Mouse (Mus musculus) brain, adult 2 months (tissue): Measurements from ENCODE around the gene Gm12166.
A peak's percentile ranks its signal among the peaks of the same experiment; 100 is the strongest.

ENCODE experiments used
- DNase-seq: peaks from one replicate; pipeline ENCODE4 v3.0.0; 2011; ENCODE audit warnings: low read depth, low spot score

The Gm12166 gene

DNA sequence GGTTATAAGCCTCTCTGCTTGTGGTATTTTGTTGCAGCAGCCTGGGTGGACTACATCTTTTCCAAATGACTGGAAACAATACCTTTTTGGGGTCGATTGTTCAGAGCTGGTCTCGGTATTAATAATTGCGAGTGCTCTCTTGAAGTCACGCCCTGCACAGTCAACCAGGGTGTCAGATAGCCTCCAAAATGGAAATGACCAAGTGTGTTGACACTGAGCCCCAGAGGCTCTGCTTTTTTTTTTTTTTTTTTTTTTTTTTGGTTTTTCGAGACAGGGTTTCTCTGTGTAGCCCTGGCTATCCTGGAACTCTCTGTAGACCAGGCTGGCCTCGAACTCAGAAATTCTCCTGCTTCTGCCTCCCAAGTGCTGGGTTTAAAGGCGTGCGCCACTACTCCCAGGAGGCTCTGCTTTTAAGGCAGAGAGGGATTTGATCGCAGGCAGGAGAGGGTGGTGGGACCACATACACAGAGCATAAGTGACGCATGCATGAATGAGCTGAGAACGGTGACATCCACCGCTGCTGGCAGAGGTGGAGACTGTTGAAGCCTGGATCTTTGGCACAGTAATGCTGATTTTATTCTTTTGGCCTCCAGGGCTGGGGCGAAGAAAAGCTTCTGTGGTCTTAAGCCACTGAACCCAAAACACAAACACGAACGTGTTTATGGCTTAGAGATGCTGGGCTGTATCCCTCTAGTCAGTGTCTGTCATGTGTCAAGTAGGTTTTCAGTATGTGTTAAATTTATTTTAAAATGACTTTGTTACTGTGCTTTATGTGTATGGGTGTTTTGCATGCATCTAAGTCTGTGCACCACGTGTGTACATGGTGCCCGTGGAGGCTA, 21.9 kb upstream of the Gm12166 start:
- DNase-seq = no peak

DNA sequence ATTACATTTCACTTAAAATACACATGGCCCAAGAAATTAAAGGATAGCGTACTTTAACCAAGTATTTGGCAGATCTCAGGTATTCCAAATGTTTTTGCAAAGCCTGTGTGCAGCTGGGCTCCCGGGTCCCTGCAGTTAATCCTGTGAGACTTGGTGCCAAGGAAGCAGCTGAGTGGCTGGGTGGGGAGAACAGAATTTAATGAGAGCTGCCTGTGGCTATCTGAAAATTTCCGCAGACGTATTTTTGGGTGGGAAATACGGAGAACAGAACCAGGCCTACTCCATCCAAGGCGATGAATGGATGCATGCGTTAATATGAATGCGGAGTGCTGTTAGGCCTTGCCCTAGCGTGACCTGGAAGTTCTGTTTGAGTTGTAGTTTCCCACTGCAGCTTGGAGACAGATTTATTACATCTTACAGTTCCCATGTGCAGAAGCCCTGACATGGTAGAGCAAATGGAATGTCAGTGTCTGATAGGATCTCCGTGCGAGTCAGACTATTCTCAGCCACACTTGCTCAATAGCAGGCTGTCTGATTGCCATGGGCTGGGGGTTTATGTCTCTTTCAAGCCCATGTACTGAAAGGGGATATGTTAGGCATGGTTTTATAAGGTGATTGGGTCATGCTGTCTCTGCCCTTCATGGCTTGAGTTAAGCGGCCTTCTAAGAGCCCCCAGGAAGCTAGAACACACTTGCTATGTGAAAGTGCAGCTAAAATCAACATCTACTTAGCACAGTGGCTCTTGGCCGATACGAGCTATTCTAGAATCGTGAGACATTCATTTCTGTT, 21.1 kb upstream of the Gm12166 start:
- DNase-seq = no peak

DNA sequence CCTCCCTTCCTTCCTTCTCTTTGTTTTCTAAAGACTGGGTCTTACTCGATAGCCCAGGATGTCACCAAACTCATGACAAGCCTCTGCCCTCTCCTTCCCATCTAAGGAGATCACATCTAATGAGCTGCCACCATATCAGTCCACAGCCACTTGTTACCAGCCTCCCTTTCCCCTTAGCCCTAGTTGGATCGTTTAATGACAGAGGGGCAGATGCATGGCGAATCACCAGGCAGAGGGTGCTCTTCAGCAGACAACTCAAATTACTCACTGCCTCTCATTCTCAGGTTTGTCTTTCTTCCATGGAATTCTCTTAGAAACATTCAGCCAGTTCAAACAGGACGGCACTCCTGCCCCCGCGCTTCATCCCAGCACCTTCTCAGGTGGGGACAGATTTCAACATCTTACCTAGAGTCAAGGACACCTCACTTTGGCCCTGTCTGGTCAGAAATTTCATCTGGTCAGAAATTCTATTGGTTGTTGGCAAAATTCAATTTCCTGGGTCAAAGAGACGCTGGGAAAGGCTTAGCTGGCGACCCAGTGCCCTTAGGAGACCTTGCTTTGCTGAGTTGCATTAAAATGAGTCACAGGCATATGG, 20.4 kb upstream of the Gm12166 start:
- DNase-seq = no peak

DNA sequence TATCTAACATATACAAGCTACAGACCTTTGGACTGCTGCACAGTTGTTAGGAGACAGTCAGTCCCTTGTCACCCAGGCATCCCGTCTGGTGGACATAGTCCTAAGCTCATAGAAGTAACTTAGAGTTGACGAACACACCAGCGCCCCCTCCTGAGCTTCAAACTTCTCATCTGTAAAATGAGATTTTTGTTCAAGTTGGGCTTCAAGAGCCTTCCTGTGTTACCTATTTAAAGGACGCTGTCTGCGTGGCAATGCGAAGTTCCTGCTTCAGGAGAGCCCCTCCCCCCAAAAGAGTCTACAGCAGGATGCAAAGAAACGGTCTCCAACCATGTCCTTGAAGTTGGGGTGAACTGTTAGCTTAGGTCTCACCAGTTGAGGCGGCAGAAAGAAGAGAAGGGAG, 18.7 kb upstream of the Gm12166 start:
- DNase-seq = no peak

DNA sequence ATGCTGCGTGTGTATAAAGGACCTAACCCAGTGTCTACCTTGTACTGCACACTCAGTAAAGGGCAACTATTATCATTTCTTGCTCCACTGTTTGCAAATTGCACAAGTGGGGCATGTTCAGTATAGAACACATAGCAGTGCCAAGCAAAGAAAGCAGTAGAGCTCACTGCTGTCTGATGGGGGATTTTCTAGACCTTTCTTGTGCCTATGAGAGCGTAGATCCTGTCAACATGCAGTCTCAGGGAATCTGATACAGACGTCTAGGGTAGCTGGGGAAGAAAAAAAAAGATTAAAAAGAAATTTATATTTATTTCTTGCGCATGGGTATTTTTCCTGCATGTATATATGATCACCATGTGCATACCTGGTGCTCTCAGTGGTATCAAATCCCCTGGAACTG, 18.0 kb upstream of the Gm12166 start:
- DNase-seq = no peak

DNA sequence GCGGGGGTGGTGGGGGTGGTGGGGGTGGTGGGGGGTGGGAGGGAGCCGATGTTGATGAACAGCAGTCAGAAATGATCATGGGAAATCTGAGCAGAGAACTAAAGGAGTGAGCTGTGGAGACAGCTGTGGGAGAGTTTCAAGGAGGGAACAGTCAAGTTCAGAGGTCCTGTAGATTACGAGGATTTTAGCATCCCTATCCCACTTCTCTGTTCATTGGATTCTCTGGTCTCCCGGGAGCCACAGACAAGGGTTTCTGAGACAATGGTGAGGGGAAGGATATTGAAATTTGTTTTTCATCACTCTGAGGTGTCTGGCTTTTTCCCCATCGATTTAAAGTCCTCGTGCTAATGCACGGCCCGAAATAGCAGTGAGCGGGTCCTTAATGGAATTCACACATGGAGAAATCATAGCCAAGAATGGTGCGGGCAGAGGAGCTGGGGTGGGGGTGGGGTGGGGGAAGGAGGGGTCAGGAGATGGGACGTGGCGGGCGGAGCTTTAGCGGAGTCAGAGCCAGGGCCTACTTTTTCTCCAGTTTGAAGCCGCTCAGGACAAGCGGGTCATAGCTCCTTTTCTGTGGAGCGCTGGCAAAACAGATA, 17.4 kb upstream of the Gm12166 start:
- no peak for DNase-seq

DNA sequence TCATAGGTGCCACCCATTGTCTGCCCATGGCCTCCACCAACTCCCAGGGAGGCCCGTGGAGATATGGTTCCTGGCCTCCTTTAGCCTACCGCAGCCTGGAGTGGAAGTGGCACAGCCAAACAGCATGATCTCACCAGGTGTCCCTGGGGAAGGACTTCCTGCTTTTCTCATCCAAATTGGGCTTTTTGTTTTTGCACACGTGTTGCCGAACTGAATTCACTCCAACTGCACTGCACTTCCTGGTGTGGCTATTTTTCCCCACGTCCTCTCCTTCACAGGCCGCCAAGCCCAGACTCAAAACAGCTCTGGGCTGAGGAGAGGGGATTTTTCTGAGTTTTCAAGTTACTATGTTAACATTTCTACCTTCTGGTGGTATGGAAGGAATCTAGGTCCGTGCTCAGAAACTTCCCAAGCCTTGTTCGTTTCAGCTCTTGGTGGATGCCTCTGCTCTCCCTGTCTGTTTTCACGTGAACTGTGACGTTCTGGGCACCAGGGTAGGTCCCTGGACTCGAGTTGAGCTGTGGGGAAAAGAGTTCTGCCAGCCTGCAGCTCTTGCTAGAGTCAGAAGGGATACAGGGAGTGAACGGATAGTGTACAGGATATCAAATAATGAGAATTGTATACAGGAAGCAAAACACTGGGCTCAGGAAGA, 16.8 kb upstream of the Gm12166 start:
- DNase-seq = no peak

DNA sequence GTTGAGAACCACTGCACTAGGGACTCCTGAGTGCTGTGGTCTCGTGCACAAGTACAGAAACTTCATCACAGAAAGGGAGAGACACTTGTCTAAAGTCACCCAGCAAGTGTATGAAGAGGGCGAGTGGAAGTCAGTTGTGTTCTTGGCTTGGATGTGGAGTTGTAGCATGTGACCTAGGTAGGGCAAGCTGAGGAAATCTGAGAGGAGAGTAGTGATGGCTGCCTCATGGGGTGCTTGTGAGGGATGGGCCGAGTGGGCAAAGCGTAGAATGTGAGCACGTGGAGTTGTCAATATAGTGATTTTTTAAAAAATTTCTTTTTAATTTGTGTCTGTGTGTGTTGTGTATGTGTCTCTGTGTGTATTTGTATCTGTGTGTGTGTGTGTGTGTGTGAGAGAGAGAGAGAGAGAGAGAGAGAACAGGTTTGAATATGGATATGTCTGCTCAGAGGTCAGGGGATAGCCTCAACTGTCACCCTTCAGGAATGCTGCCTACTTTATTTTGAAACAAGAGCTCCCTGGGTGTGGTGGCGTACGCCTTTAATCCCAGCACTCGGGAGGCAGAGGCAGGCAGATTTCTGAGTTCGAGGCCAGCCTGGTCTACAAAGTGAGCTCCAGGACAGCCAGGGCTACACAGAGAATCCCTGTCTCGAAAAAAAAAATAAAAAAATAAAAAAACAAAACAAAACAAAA, 15.4 kb upstream of the Gm12166 start:
- no peak for DNase-seq

DNA sequence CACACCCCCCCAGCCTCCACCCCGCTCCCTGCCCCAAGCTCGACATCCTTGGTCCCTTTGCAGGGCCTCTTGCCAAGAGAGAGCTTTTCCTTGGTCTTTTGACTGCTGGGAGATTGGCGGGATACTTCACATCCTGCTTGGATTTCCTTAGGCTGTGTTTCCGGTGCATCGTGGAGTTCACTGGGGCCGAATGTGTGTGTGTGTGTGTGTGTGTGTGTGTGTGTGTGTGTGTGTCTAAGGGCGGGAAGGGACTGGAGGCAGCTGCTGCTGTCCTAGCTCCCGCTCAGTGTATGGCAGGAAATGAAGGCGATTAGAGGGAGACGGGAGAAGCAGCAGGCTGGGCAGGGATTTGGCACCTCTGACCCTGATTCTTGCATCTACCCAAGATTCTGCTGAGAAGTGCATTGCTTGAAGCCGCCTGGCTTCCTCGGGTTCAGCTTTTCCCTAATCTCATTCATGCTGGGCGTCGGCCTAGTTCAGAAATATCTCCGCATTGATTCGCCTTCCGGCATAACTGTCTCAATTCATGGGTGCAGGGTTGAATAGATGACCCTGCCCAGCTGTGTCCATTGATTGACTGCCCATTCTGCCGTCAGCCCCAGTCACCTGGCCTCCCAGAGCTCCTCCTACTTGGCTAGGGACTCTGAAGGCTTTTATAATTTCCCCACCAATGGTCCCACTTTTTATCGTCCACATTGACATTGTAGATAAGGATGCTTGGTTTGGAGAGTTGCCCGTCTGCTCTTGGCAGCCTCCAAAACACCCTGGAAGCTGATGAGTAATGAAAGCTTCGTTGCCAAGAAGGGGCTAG, 13.3 kb upstream of the Gm12166 start:
- DNase-seq = peak; percentile 87

DNA sequence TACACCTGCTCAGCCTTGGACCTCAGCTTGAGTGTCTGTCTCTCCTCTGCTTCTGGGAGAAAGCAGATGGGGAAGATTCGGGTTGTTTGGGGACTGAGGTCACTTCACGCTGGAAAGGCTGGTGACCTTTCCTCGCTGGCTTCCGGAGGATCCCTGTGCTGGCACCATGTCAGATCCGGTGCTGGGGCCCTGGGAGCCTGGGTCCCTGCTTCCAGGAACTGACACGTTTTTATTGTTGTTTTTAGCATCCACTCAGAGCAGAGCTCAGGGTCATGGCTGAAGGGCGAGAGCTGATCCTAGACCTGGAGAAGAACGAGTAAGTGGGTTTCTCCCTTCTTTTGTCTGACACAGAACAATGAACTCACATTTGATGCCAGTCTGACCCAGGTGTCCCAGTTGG, 12.6 kb upstream of the Gm12166 start:
- DNase-seq = no peak

DNA sequence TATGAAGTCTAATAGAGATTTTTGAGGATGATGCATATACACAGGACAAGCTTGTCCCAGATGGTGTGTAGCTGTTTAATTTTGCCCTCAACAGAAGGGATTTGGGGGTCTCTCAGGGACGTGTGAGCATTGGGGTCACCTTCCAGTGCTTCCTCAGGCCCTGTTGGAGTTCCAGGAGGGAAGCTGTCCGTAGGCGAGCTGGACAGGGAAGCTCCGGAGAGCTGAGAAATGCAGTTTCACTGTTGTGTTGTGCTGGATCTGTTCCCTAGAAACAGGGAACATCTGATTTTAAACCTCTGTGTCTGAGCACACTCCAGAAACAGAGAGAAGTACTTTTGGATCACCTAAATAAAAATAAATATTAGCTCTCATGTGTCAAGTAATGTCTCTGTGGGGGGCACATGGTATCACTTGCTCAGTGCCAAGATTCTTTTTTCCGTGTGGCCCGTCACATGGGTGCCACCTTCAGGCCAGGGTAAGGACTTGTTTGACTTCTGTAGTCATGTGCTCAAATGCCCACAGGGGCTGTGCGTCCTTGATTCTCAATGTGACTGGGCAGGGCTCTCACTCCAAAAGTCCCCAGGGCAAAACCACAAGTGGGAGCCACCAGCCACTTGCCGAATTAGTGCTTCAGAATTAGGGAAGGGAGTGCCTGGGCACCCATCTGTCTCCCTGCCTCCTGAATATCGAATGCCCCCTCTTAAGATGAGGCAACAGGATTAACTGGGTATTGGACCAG, 11.0 kb upstream of the Gm12166 start:
- peak; percentile 70 for DNase-seq

DNA sequence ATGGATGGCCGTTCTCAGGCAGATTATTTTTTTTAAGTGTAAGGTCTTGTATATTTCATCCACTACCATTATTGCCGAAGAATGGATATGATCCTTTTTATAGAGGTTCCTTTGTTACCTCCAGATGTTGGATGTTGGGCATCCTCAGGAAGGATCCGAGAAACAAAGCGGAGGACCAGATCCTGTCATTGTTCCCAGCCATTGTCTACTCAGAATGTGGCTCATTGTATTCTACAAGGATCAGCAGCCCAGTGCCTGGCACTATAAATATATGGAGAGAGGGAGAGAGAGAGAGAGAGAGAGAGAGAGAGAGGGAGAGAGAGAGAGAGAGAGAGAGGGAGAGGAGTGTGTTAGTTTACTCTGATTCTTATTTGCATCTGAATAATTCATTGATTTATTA, 10.4 kb upstream of the Gm12166 start:
- DNase-seq = peak; percentile 86

DNA sequence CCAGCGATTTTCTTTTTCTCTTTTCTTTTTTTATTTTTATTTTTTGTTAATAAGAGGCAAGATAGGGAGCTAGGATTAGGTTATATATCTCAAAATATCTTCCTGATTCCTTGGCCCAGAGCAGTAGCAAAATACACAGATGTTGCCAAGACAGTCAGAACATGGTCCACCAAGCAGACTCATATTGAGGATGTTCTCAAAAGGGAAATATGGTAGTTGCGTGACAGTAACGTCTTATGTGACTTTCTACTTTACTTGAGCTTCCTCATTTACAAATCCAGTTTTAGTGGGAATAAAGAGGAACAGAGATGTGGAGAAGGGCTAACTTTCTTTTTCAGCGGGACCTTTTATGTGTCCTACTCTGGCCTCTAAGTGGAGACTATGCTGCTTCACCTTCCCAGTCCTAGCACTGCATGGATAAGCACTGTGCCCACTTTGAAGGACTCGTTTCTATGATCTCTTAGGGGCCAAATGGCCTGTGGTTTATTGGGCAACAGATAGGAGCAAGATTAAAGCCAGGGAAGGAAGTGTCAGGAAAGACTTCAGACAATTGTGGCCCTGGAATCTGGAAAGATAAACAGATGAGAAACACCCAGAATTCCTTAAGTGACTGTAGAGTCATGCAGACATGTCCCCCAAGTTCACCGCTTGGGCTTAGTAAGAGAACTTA, 9.8 kb upstream of the Gm12166 start:
- DNase-seq = no peak

DNA sequence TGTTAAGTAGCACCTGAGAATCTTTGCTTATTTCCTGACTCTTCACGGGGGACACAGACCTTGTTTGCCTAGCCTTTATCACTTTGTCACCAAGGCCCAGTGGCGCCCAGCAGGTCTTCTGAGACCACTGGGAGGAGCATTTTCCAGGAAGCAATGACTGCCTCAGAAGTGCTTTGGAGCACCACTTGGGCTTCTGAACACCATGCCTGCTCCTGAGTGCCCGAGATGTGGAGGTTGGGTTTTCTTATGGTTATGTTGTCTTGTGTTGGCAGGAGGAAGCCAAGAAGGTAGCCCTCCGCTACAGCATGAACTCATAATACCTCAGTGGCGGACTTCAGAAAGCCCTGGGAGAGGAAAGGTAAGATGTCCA, 8.5 kb upstream of the Gm12166 start:
- DNase-seq = no peak

DNA sequence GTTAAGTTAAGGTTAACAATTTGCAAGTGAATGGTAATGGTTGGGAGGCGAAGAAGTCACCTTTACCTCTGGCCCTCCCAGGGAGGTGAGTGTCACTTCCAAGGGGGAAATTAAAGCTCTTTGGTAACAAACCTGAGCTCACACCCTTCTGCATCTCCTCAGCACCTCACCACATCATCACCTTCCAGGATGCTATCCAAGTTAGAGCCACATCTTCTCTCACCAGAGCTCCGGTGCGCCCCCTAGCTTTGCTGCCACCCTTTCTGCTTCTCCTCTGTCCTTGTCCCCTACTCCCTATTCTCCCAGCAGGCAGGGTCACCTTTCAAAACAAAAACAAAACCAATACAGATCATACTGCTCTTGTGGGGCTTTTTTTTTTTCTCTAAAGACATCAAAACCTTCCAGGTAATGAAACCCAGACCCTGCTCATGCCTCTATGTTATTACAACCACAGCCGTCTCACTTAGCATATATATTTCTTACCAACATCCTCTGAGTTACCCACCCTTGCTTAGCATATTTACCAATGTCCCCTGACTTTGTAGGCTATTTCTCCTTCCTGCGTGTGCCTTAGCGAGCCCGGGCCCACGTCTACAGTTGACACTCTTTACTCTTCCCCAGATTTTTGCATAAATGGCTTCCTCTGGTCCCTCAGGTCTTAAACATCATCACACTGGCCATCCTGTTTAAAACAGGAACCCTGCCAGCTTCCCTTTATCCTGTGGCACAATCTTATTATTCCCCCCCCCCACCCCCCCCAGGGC, 7.9 kb upstream of the Gm12166 start:
- no peak for DNase-seq

DNA sequence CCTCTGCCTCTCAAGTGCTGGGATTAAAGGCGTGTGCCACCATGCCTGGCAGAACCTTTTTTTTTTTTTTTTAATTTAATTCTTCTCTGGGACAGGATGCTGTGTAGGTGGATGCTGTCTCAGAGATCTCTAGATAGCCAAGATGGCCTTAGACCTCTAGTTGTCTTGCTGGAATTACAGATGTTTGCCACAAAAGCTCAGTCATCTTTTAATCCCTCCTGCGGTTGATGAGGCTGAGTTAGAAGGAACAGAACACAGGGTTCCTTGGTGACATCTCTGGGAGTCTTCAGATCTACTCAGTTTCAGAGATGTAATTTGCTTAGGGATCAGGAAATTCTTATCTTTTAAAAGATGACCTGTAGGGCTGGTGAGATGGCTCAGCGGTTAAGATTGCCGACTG, 6.8 kb upstream of the Gm12166 start:
- no peak for DNase-seq

DNA sequence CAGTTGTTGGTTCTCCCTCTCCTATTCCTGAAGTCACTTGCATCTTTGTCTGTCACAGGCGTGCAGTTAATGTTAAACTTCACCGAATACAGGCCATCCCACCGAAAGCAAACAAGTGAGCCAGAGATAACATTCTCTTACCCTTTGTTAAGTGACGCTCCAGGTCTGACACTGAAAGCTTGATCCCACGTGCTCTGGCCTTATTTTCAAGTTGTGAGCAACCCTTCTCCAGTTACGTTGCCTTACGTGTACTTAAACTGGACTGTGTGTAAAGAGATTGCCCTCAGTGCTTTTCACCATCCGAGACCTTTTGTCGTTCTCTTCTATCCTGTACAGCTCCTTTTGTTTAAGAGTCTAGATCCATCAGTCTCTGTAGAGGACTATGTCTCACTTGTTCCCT, 5.9 kb upstream of the Gm12166 start:
- no peak for DNase-seq

DNA sequence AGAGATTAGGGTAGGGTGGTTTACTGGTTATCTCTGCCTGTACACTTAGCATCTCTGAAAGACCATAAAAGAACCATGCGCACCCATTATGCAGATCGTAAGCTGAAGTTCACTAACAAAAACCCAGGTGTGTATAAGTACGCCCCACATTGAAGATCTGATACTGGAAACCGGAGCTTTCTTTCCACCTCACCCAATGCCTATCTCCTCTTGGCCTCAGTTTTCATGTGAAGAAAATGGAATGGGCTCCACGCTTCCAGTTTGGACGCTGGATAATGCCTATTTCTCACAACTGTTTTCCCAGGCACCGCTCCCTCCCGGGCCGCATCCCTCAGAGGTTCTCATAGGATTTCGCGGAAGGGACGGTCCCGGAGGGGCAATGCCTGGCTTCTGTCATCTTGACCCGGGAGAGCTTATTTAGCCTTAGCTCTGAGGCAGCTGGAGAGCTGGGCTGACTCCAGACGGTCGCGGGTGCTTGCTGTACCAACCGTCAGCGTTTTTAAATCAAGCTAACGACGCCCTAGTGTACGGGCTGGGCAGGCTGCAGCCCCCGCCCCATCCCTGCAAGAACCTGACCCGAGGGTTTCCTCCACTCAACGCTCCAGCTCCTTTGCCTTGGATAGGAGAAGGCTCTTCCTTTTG, 4.8 kb upstream of the Gm12166 start:
- DNase-seq = peak; percentile 32
